Mouse (Mus musculus): ENCODE measurements around the gene Rgs16. TPM values are rescaled to one million over a fixed set of nuclear protein-coding genes. Genes with fewer than 3 reads are reported as not detected.

Gene Rgs16
- polyA plus RNA-seq, 1 experiment, result 0.44 TPM

Other genes with a start within 250 kb of the Rgs16 start
- gene Npl, start 190.3 kb upstream of the Rgs16 start, polyA plus RNA-seq (2012; ENCODE audit: insufficient read depth, insufficient read length, missing spikeins), result 1.2 and 1.5 TPM in 2 replicates
- not detected in 2 replicates for gene Rgs8, start 87.3 kb upstream of the Rgs16 start, polyA plus RNA-seq (2012; ENCODE audit: insufficient read depth, insufficient read length, missing spikeins)
- gene Rnasel, start 9.1 kb downstream of the Rgs16 start, polyA plus RNA-seq (2012; ENCODE audit: insufficient read depth, insufficient read length, missing spikeins), result 2.6 and 3.6 TPM in 2 replicates
- gene Rgsl1, start 103.8 kb downstream of the Rgs16 start, polyA plus RNA-seq (2012; ENCODE audit: insufficient read depth, insufficient read length, missing spikeins), result 1.3 TPM in 1 of 2 replicates, not detected in the other
- gene Teddm1b, start 134.0 kb downstream of the Rgs16 start, polyA plus RNA-seq (2012; ENCODE audit: insufficient read depth, insufficient read length, missing spikeins), result not detected in 2 replicates
- gene Teddm1a, start 151.4 kb downstream of the Rgs16 start, polyA plus RNA-seq (2012; ENCODE audit: insufficient read depth, insufficient read length, missing spikeins), result not detected in 2 replicates
- gene Glul, start 159.6 kb downstream of the Rgs16 start, polyA plus RNA-seq (2012; ENCODE audit: insufficient read depth, insufficient read length, missing spikeins), result 924 and 1,059 TPM in 2 replicates
- 0.58 TPM in 1 of 2 replicates, not detected in the other for gene Teddm2, start 159.9 kb downstream of the Rgs16 start, polyA plus RNA-seq (2012; ENCODE audit: insufficient read depth, insufficient read length, missing spikeins)

Data from brown adipose tissue, adult 24 weeks (tissue).